Mouse (Mus musculus): ENCODE results near the gene Surf1. TPM values are rescaled to one million over a fixed set of nuclear protein-coding genes. Genes with fewer than 3 reads are reported as not detected.

Gene Surf1
- polyA plus RNA-seq, 1 experiment from 2014 or later, result 78.2 TPM

DNA sequence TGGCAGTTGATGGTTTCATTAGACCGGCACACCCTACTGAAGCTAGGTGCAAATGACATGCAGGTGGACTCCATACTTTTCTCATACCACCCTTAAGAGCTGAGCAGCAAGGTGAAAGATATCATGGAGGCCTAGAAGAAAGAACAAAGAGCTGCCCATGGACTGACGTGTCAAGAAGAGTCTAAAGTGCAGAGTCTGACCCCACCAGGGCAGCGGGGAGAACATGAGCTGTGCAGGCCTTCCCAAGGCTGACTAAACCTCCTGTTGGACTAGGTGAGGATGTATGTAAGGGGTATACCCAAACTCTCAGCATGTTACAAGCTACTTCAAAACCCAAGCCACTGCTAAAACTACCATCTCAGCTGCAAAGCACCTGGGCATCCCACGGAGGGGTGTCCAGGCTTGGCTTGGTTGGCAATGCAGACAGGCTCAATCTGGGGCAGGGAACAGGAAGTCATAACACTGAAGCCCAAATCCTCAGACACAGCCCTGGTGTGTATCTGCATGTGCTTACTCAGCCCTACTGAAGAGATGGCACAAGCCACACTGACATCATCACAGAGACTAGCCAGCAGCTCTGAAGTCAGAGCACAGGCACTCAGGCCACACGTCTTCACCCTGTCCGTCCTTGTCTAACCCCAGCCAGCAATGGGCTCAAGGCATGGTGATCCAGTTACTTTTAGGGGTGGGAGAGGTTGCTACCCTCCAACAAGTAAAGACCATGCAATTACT is 11.6 kb upstream of the Surf1 start:
- DNase-seq (ENCODE audit: low spot score), result no peak

DNA sequence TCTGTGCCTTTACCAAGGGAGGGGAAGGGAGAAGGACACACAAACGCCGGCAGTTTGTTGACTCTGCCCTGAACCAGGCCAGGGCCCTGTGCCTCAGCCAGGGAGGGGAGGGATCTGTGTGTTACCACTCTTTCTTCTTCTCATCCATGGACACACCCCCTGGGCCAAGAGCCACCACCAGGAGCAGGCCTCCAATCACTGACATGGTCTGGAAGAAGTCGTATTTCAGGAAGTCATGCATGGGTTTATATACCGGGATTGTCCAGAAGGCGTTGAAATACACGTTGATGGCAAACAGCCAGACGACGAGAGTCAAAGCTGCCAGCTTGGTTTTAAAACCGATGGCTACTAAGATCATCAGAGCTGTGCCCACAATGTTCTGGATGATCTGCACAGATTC is 5.5 kb upstream of the Surf1 start:
- DNase-seq (ENCODE audit: low spot score), result no peak

DNA sequence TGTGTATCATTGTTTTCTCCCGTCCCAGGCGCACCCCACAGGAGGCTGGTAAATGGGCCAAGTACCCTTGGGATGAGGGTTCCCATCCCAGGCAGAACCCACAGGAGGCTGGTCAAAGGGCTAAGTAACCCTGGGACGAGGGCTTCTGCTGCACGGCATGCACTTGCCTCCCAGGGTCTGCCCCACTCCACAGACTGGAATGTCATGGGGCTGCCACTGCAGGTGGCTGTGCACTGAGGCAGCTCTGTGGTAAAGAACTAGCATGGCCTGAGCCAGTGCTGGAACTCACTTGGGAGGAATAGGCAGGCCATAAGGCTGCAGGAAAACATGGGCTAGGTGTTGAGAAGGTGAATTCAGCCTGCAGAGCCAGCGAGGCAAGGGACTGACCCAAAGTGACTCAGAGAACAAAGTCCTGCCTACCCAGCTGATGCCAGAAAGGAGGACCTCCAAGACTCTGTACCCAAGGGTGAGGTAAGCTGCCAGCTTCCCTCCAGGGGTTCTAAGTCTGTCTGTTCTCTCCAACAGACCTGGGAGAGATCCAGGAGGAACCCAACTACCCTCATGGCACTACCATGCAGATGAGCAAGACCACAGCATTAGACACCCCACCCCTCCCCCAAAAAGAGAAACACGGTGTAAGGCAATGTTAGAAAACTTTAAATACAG is 4.0 kb upstream of the Surf1 start:
- DNase-seq (ENCODE audit: low spot score), result no peak

DNA sequence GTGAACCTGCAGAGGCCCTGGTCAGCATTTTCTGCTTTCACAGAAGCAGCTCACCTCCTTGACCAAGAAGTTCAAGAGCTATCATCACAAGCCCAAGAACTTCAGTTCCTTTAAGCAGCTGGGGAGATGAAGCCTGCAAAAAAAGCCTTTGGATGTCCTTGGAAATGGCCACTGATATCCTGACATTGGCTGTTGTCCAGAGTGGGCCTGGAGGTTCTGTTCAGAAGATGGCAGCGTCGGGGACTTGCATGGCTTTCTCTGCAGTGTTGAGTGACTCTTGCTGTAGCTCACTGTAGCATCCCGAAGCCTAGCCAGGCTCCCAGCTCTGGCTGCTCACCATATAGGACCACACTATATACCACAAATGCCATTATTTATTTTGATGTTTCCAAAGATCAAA is 3.4 kb upstream of the Surf1 start:
- DNase-seq (ENCODE audit: low spot score), result no peak

DNA sequence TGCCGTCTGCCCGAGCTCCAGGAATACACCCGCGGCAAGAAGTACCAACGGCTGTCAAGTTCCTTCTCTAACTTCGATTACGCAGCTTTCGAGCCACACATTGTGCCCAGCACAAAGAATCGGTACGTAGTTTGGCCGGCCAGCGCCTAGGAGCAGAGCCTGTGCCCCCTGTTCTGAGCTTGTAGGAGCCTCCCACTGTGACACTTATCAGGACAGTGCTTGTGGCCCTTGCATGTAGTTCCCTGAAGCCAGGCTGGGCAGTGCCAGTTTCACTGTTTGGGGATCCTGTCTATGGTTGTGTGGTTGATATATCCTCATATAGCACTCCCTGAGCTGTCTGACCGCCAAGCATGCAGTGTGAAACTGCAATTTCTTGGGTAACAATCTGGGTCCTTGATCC is 408 bp upstream of the Surf1 start:
- DNase-seq (ENCODE audit: low spot score), result peak; percentile 16

DNA sequence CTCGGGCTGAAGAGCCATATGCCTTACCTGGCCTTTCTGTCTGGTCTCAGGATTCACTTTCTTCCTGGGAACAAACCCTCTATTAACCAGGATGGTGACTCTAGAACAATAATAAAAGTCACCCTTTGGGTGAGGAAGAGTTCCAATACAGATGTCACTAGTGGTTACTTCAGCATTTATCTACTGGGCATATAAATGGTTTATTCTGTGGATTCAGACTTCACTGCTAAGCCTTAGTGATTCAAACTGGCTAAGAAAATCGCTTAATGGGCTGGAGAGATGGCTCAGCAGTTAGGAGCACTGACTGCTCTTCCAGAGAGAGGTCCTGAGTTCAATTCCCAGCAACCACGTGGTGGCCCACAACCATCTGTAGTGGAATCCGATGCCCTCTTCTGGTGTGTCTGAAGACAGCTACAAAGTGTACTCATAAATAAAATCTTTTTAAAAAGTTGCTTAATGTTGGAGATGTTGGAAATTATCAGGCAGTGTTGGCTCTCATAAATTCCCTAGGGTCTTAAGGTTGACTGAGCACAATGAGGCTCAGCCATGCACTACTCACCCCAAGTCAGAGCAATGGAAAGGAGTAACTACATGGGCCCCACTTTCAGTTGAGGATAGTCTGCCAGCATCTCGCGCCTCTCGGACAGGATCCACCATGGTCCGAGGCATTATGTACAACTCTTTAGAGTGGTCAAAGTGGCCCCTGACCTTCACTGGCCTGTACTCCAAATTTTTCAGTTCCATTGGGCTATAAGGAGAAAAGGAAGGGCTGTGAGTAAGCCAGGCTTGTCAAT is 2.0 kb downstream of the Surf1 start:
- DNase-seq (ENCODE audit: low spot score), result no peak

DNA sequence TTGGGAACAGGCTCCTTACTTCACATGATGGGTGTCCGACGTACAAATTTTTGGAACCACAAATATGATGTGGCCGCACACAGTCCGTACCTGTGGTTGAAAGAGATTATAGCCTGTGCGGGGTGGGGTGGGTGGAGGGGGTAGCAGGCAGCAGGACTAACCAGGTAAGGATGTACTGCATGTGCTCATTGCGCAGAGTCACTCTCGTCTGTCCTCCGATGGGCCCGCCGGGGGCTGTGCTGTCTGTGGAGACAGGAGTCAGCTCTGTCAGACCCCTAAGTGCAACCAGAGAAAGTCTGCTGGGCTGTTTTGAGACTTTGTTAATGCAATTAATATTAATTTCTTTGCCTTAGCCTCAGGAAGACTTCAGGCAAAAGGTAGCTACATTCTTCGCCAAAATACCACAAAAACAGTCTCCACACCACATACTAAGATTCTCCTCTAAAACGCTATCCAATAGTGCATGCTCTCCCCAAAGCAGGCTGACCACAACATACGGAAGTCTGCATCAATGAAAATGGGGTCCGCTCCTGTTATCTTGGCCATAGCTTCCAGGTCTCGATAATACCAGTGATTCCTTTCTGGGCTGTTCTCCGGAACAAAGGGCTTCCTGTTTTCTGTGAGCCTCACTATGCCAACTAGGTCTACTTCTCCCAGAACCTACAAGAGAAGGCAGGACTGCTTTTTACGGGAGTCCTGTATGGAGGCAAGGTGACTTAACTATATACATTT is 2.7 kb downstream of the Surf1 start:
- no peak for DNase-seq (ENCODE audit: low spot score)

DNA sequence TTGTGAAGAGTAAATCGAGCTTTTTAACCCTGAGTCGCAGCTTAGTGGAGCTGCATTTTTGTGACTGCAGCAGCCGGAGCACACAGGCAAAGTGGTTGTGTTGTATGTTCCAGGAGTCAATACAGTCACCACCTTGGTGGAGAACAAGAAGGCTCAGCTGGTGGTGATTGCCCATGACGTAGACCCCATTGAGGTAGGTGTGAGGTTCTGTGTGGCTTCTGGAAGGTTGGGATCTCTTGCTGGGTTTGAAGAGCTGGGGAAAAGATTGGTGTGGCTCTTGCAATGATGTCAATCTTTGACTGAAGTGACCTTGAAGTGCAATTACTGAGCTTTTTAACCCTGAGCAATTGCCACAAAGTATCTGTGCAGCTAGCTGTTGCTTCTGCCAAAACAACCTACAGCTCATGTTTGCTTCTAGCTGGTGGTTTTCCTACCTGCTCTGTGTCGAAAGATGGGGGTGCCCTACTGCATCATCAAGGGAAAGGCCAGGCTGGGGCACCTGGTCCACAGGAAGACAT is 4.0 kb downstream of the Surf1 start:
- DNase-seq (ENCODE audit: low spot score), result no peak

DNA sequence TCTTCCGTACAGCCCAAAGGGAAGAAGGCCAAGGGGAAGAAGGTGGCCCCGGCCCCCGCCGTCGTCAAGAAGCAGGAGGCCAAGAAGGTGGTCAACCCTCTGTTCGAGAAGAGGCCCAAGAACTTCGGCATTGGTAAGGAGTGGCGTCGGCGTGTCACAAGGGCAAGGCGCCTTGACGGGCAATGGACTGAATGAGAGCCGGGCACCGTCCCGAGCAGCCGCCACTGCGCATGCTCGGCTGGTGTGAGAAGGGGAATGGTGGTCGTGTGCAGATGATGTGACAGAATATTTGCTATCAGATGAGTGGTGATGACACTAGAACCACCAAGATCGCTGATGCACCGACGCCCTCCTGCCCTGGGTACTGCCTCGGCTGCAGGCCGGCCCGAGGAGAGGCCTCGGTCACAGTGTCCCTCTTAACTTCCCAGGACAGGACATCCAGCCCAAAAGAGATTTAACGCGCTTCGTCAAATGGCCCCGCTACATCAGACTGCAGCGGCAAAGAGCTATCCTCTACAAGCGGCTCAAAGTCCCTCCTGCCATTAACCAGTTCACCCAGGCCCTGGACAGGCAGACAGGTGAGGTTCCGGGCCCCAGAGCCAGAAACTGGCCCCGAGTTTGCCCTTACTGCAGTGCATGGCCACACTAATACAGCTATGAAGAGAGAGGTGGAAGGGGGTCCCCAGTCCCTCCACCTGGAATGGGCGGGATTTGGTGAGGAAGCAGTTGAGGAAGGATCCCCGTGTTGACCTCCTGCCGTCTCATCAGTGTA is 5.2 kb downstream of the Surf1 start:
- DNase-seq (ENCODE audit: low spot score), result peak; percentile 73

DNA sequence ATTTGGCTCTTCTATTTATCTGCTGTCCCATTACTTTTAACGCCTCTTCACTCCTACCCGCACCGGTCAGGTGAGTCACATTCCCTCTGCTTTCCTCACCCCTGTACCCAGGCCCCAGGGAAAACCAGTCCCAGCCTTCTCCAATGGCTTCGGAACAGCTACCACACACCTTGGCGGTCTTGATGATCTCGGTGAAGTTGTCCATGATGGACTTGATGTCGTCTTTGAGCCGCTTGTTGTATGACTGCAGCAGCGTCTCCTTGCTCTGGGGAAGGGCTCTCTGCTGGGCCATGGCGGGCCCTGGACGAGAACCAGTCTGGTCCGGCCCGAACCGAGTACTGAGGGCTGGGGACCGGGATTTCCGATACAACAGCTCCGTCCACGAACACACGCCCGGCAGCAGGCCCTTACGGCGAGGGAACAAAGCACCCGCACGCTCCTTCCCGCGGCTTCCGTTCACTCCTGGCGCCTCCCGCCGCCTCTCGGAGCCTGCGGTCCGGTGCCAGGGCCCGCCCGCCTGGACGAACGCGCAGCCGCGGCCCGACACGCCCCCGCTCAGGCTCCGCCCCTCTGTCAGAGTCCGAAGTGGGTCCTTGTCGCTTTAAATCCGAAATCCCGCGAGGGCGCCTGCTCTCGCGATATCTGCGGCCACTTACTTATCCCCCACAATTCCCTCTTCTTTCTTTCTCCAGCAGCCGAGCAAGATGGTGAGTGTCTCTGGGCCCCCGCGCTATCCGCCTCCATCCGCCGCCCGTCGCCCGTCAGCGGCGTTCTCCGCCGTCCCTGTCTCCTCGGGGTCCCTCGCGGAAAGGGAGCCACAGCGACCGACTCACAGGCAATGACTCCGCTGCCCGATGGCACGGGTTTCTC is 6.0 kb downstream of the Surf1 start, which contains the start of the genes Med22 and Rpl7a:
TSS of gene Med22 (minus strand) at position 554 of the 870 bp plus-strand sequence.
TSS of gene Rpl7a (plus strand) at position 641 of the 870 bp plus-strand sequence.
- peak; percentile 98 for DNase-seq (ENCODE audit: low spot score)

DNA sequence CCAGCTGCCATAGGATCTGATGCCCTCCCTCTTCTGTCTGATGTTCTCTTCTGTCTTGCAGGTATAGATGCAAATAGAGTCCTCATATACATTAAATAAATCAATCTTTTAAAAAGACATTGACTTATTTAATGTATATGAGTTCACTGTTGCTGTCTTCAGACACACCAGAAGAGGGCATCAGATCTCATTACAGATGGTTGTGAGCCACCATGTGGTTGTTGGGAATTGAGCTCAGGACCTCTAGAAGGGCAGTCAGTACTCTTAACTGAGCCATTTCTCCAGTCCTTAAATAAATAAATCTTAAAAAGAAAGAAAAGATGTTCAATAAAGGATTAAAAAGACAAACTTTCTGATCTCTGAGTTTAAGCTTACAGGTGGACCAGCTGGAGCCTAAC is 6.9 kb downstream of the Surf1 start:
- no peak for DNase-seq (ENCODE audit: low spot score)

DNA sequence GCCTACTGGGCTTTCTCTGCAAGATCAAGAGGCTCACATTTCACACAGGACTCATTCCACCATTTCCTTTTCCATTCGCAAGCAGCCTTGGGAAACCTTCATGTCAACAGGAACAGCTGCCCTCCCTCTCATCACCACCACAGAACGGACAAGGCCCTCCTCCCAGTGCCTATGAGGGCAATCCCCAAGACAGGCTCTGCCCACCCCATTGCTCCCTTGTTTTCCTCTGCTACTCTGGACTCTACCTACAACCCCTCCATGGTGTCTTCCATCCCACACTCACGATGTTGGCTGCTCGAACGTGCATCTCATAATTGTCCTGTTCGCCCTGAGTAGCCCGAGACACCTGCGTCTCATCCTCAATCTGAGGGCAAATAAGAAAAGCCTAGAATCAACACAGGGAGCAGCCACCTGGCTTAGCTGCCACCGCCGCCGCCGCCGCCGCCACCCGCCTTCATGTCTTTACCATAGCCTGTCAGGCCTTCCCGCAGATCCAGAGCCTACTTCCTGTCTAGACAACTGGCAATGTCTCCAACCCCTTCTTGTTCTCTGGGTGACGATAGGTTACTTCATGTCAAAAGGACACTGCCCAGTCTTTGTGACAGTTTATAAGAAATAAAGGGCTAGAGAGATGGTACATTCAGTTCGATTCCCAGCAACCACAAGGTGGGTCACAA is 7.5 kb downstream of the Surf1 start:
- DNase-seq (ENCODE audit: low spot score), result peak; percentile 32

DNA sequence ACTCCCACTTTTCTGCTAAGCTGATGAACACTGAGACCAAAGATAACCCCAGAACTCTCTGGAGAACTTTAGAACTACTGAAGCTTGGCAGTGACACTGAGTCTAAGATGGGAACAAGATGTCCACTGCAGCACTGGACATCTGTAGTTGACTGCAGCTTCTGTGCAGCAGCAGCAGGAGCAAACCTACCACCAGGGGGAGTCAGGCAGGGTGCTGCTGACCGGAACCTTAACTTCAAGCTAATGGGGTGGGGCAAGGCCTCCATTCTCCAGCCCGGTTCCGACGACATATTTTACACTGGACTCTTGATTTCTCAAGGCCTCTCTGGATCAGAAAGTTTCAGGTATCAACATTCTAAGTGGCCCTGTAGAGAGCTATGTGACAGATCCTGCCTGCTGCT is 9.2 kb downstream of the Surf1 start:
- peak; percentile 26 for DNase-seq (ENCODE audit: low spot score)

DNA sequence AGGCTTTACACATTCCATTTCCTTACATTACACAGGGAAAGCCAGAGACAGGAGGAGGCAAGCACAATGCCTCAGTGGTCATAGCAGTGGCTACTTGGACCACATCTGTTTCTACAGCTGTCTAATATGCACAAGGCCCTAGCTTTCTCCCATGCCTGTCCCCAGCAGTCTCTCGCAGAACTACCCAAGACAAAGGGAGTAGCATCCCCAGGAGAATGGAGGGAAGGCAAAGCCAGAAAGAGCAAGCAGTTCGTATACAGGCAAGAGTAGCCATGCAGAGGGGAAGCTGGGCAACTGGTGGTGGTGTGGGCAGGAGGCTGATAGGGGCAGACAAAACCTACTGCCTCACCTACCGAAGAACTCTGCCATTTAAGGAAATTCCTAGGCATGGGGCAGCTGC is 9.9 kb downstream of the Surf1 start:
- no peak for DNase-seq (ENCODE audit: low spot score)

DNA sequence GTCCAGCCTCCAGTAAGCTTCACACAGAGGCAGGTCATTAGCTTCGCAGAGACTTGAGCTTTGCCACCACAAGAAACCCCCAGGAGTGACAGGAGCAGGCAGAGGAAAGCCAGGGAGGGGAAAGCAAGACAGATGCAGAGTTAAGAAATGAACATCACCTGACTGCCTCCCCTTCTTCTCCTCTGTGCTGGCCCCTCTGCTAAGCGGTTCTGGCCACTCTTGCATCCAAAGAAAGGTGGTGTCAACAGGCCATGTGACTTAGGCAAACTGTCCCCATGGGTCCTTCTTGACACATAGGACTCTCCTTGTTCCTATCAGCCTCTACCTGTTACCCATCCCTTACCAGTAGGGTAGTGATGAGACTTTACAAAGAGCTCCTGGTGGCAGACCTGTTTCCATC is 10.4 kb downstream of the Surf1 start:
- DNase-seq (ENCODE audit: low spot score), result no peak

DNA sequence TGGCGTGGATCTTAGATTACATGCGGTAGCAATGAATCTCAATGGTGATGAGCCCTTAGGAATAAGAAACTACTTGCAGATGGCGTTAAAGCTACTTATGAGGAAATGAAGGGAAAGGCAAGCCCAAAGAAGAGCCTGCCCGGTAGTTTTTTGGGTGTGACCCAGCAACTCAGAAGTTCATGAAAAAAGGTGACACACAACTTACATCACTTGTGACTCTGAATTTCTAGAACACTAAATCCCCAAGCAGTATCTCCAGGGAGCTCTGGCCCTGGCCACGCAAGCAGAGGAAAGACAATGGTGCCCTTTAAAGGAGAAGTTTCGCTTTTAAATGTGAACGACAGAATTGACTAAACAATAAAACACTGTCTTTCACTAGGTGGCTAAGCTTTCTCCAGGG is 13.0 kb downstream of the Surf1 start:
- no peak for DNase-seq (ENCODE audit: low spot score)

DNA sequence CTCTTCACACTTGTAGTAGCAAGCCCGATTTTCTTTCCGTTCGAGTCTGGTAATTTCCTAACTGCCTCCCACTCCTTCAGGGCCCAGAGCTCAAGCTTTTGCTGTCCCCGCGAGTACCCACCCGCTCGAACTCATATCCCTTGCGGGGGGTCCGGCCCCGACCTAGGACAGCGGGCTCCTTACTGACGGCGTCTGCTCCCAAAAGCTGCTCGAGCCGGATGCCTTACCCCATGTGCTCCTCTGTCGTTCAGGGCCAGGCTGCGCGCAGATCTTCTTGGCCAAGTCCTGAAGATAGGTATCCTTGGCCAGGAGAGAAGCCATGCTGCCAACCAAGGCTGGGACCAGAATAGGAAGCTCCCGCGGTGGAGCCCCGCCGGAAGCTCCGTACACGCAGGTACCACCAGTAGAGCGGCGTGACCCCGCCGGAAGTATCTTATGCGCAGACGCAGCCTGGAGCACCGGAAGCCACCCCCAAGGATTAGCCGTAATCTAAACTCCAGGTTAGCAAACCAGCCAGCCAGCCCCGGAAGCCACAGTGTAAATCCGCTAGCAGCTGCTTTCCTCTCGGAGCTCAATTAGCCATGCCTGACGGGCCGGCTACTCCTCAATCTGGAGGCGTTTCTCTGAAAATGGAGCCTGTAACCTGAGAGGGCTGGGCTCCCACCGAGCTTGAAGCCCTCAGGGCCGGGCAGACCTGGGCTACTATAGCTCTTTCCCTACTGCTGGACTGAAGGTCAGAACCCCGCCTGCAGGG is 13.7 kb downstream of the Surf1 start, which contains the start of gene Surf6:
TSS of gene Surf6 (minus strand) at position 413 of the 754 bp plus-strand sequence.
- DNase-seq (ENCODE audit: low spot score), result peak; percentile 98

DNA sequence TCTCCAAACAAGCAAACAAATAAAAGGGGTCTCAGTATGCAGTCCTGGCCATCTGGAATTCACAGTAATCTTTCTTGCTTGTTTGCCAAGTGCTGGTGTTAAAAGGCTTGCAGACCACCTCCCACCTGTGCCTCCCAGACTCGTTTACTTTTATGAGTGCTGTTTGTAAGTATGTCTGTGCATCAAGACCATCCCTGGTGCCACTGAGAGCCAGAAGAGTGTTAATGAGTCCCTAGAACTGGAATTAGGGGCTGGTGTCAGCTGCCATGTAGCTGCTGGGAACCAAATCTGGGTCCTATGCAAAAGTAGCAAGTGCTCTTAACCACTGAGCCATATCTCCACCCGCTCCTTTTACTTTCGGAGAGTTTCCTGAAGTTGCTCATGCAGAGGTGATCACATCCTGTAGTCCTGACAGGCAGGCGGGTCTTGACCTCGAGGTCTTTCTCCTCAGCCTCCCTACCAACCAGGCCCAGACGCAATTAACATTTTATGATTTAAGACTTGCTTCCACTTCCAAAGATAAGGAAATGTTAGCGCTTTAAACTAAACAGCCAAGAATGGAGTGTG is 14.4 kb downstream of the Surf1 start:
- no peak for DNase-seq (ENCODE audit: low spot score)
